Mouse (Mus musculus): ENCODE results near the gene Atp8b3.

Atp8b3 gene

GRCm38 (mm10) chr10:80538710-80539394 is at the start of gene Atp8b3:
Gene Atp8b3 (minus strand): TSS chr10:80539124.
- peak; percentile 92 to 96 for DNase-seq

GRCm38 (mm10) chr10:80587305-80587657 is 48.4 kb upstream of the Atp8b3 start:
- DNase-seq = peak; percentile 51 to 68

- DNase-seq = no peak
These were observed 47.7 kb upstream of the Atp8b3 start for GRCm38 (mm10) chr10:80586407-80587304.

GRCm38 (mm10) chr10:80585581-80585980 is 46.7 kb upstream of the Atp8b3 start:
- no peak for DNase-seq

- peak in 1 of 2 experiments; percentile 31 for DNase-seq
These were observed 46.0 kb upstream of the Atp8b3 start for GRCm38 (mm10) chr10:80584642-80585552.

- DNase-seq = peak; percentile 65 to 70
These were observed 45.1 kb upstream of the Atp8b3 start for GRCm38 (mm10) chr10:80584045-80584488.

- DNase-seq = no peak
These were observed 44.1 kb upstream of the Atp8b3 start for GRCm38 (mm10) chr10:80583047-80583446.

GRCm38 (mm10) chr10:80578911-80579310 is 40.0 kb upstream of the Atp8b3 start:
- peak; percentile 73 to 84 for DNase-seq

- peak; percentile 90 to 94 for DNase-seq
These were observed 39.3 kb upstream of the Atp8b3 start for GRCm38 (mm10) chr10:80578131-80578750.

- peak; percentile 99 for DNase-seq
These were observed 38.5 kb upstream of the Atp8b3 start, which contains the start of gene Klf16 for GRCm38 (mm10) chr10:80577195-80578130. Gene Klf16 (minus strand): TSS chr10:80577321.

GRCm38 (mm10) chr10:80576351-80577194 is 37.6 kb upstream of the Atp8b3 start:
- peak; percentile 76 to 85 for DNase-seq

- no peak for DNase-seq
These were observed 37.0 kb upstream of the Atp8b3 start for GRCm38 (mm10) chr10:80575925-80576324.

- DNase-seq = no peak
These were observed 36.0 kb upstream of the Atp8b3 start for GRCm38 (mm10) chr10:80574896-80575295.

- no peak for DNase-seq
These were observed 35.0 kb upstream of the Atp8b3 start for GRCm38 (mm10) chr10:80573944-80574343.

GRCm38 (mm10) chr10:80572477-80572876 is 33.6 kb upstream of the Atp8b3 start:
- no peak for DNase-seq

- peak in 1 of 2 experiments; percentile 62 for DNase-seq
These were observed 32.2 kb upstream of the Atp8b3 start for GRCm38 (mm10) chr10:80570871-80571836.

- no peak for DNase-seq
These were observed 31.5 kb upstream of the Atp8b3 start for GRCm38 (mm10) chr10:80570419-80570818.

GRCm38 (mm10) chr10:80569664-80570066 is 30.7 kb upstream of the Atp8b3 start:
- peak; percentile 74 to 83 for DNase-seq

GRCm38 (mm10) chr10:80568876-80569275 is 30.0 kb upstream of the Atp8b3 start:
- DNase-seq = no peak

All from kidney, postnatal 4 days (tissue).